Mouse (Mus musculus): ENCODE measurements around the gene Gm28372. TPM values are rescaled to one million over a fixed set of nuclear protein-coding genes. Genes with fewer than 3 reads are reported as not detected.

Gene Gm28372
- polyA plus RNA-seq, 1 experiment from 2014 or later, result 0.35 TPM

- no peaks in the 10 kb centered on the region for H3K27me3 ChIP-seq (ENCODE audit: control insufficient read depth, insufficient read depth, low read length)
- no peak overlapping the region for H3K4me3 ChIP-seq (replicated peaks; ENCODE audit: low read length)
- H3K4me2 ChIP-seq (replicated peaks), result no peak overlapping the region
- H3K4me1 ChIP-seq (replicated peaks; ENCODE audit: control insufficient read depth, insufficient read depth, low read length), result no peaks in the 10 kb centered on the region
- no peaks in the 10 kb centered on the region for H3K36me3 ChIP-seq (replicated peaks; ENCODE audit: control insufficient read depth, insufficient read depth)
- DNase-seq (ENCODE audit: low spot score) (no peak), ATAC-seq (ENCODE audit: low FRiP score) (no peak)
- no peaks in the 10 kb centered on the region for H3K9me3 ChIP-seq (ENCODE audit: control insufficient read depth, low read length)
- WGBS, result 68% methylated on average over 6 of the region's 6 CpGs
- no peak overlapping the region for H3K9ac ChIP-seq
- H3K27ac ChIP-seq, result no peak overlapping the region
Measured at GRCm38 (mm10) chr2:130383895-130384294, 21.1 kb upstream of the Gm28372 start.

- no peaks in the 10 kb centered on the region for H3K9me3 ChIP-seq (ENCODE audit: control insufficient read depth, low read length)
- ATAC-seq (ENCODE audit: low FRiP score) (no peak), DNase-seq (ENCODE audit: low spot score) (no peak)
- no peak overlapping the region for H3K27ac ChIP-seq
- 90% methylated on average over 1 of the region's 1 CpGs for WGBS
- H3K36me3 ChIP-seq (replicated peaks; ENCODE audit: control insufficient read depth, insufficient read depth), result no peaks in the 10 kb centered on the region
- no peaks in the 10 kb centered on the region for H3K4me1 ChIP-seq (replicated peaks; ENCODE audit: control insufficient read depth, insufficient read depth, low read length)
- no peak overlapping the region for H3K9ac ChIP-seq
- no peak overlapping the region for H3K4me2 ChIP-seq (replicated peaks)
- H3K27me3 ChIP-seq (ENCODE audit: control insufficient read depth, insufficient read depth, low read length), result no peaks in the 10 kb centered on the region
- no peak overlapping the region for H3K4me3 ChIP-seq (replicated peaks; ENCODE audit: low read length)
Measured at GRCm38 (mm10) chr2:130386212-130386611, 18.8 kb upstream of the Gm28372 start.

- Histone ChIP-seq H3K4me1 (replicated peaks; ENCODE audit: control insufficient read depth, insufficient read depth, low read length) (no peaks in the 10 kb centered on the region), H3K4me3 (replicated peaks; ENCODE audit: low read length) (no peak overlapping the region), H3K9ac (no peak overlapping the region), H3K36me3 (replicated peaks; ENCODE audit: control insufficient read depth, insufficient read depth) (peaks cover 7% of the 10 kb centered on the region; the same call in 1 of the 2 replicates), H3K27ac (no peak overlapping the region), H3K4me2 (replicated peaks) (no peak overlapping the region), H3K9me3 (ENCODE audit: control insufficient read depth, low read length) (no peaks in the 10 kb centered on the region), H3K27me3 (ENCODE audit: control insufficient read depth, insufficient read depth, low read length) (no peaks in the 10 kb centered on the region)
- ATAC-seq (ENCODE audit: low FRiP score) (no peak), DNase-seq (ENCODE audit: low spot score) (no peak)
- WGBS, result 86% methylated on average over 2 of the region's 2 CpGs
Measured at GRCm38 (mm10) chr2:130388796-130389195, 16.2 kb upstream of the Gm28372 start.

- peaks cover 7% of the 10 kb centered on the region; the same call in 1 of the 2 replicates for H3K36me3 ChIP-seq (replicated peaks; ENCODE audit: control insufficient read depth, insufficient read depth)
- H3K9me3 ChIP-seq (ENCODE audit: control insufficient read depth, low read length), result no peaks in the 10 kb centered on the region
- DNase-seq (ENCODE audit: low spot score), result no peak
- H3K4me3 ChIP-seq (replicated peaks; ENCODE audit: low read length), result no peak overlapping the region
- no peaks in the 10 kb centered on the region for H3K27me3 ChIP-seq (ENCODE audit: control insufficient read depth, insufficient read depth, low read length)
- no peaks in the 10 kb centered on the region for H3K4me1 ChIP-seq (replicated peaks; ENCODE audit: control insufficient read depth, insufficient read depth, low read length)
- H3K27ac ChIP-seq, result no peak overlapping the region
- WGBS, result 87% methylated on average over 11 of the region's 11 CpGs
- ATAC-seq (ENCODE audit: low FRiP score), result no peak
- H3K9ac ChIP-seq, result no peak overlapping the region
- H3K4me2 ChIP-seq (replicated peaks), result no peak overlapping the region
Measured at GRCm38 (mm10) chr2:130390993-130391625, 13.9 kb upstream of the Gm28372 start.

GRCm38 (mm10) chr2:130392836-130393235 lies 12.2 kb upstream of the Gm28372 start:
- no peaks in the 10 kb centered on the region for H3K9me3 ChIP-seq (ENCODE audit: control insufficient read depth, low read length)
- peaks cover under 1% of the 10 kb centered on the region; the same call in 1 of the 2 replicates for H3K27me3 ChIP-seq (ENCODE audit: control insufficient read depth, insufficient read depth, low read length)
- DNase-seq (ENCODE audit: low spot score), result no peak
- H3K4me3 ChIP-seq (replicated peaks; ENCODE audit: low read length), result no peak overlapping the region
- 91% methylated on average over 3 of the region's 3 CpGs for WGBS
- H3K36me3 ChIP-seq (replicated peaks; ENCODE audit: control insufficient read depth, insufficient read depth), result peaks cover 7% of the 10 kb centered on the region; the same call in 1 of the 2 replicates
- no peak overlapping the region for H3K9ac ChIP-seq
- H3K4me2 ChIP-seq (replicated peaks), result no peak overlapping the region
- H3K27ac ChIP-seq, result no peak overlapping the region
- ATAC-seq (ENCODE audit: low FRiP score), result no peak
- peaks cover 15% of the 10 kb centered on the region; the same call in 1 of the 2 replicates for H3K4me1 ChIP-seq (replicated peaks; ENCODE audit: control insufficient read depth, insufficient read depth, low read length)

GRCm38 (mm10) chr2:130395696-130396095 lies 9.3 kb upstream of the Gm28372 start:
- Histone ChIP-seq H3K4me2 (replicated peaks) (no peak overlapping the region), H3K9ac (no peak overlapping the region), H3K27me3 (ENCODE audit: control insufficient read depth, insufficient read depth, low read length) (peaks cover 5% of the 10 kb centered on the region; the same call in 1 of the 2 replicates), H3K4me3 (replicated peaks; ENCODE audit: low read length) (no peak overlapping the region), H3K9me3 (ENCODE audit: control insufficient read depth, low read length) (no peaks in the 10 kb centered on the region), H3K4me1 (replicated peaks; ENCODE audit: control insufficient read depth, insufficient read depth, low read length) (peaks cover 20% of the 10 kb centered on the region; the same call in 1 of the 2 replicates), H3K36me3 (replicated peaks; ENCODE audit: control insufficient read depth, insufficient read depth) (peaks cover 7% of the 10 kb centered on the region; the same call in 1 of the 2 replicates), H3K27ac (no peak overlapping the region)
- WGBS, result 93% methylated on average over 11 of the region's 11 CpGs
- no peak for ATAC-seq (ENCODE audit: low FRiP score)
- no peak for DNase-seq (ENCODE audit: low spot score)

- under 1% methylated on average over 42 of the region's 53 CpGs for WGBS
- ATAC-seq (ENCODE audit: low FRiP score) (peak; percentile 83), DNase-seq (ENCODE audit: low spot score) (peak; percentile 27)
- peaks cover 7% of the 10 kb centered on the region; the same call in 1 of the 2 replicates for H3K36me3 ChIP-seq (replicated peaks; ENCODE audit: control insufficient read depth, insufficient read depth)
- peaks cover 5% of the 10 kb centered on the region; the same call in 1 of the 2 replicates for H3K27me3 ChIP-seq (ENCODE audit: control insufficient read depth, insufficient read depth, low read length)
- peak within 1 kb of the TSS; percentile 72 for H3K9ac ChIP-seq
- peak within 1 kb of the TSS; percentile 81 for H3K4me2 ChIP-seq (replicated peaks)
- peaks cover 20% of the 10 kb centered on the region; the same call in 1 of the 2 replicates for H3K4me1 ChIP-seq (replicated peaks; ENCODE audit: control insufficient read depth, insufficient read depth, low read length)
- H3K9me3 ChIP-seq (ENCODE audit: control insufficient read depth, low read length), result no peaks in the 10 kb centered on the region
- H3K27ac ChIP-seq, result no peak within 1 kb of the TSS
- peak within 1 kb of the TSS; percentile 42 for H3K4me3 ChIP-seq (replicated peaks; ENCODE audit: low read length)
Measured at GRCm38 (mm10) chr2:130397186-130397985, 7.7 kb upstream of the Gm28372 start, which contains the start of gene Cpxm1. Gene Cpxm1 (minus strand): TSS chr2:130397574.

GRCm38 (mm10) chr2:130398091-130398490 lies 6.9 kb upstream of the Gm28372 start:
- ATAC-seq (ENCODE audit: low FRiP score), result no peak
- peak overlapping the region; percentile 72; the same call in 1 of the 2 replicates for H3K9ac ChIP-seq
- H3K4me2 ChIP-seq (replicated peaks), result peak overlapping the region; percentile 81

GRCm38 (mm10) chr2:130400046-130400445 lies 5.0 kb upstream of the Gm28372 start:
- WGBS, result 97% methylated on average over 1 of the region's 1 CpGs

More at GRCm38 (mm10) chr2:130398091-130398490, 6.9 kb upstream of the Gm28372 start:
- no peak overlapping the region for H3K27ac ChIP-seq
- H3K36me3 ChIP-seq (replicated peaks; ENCODE audit: control insufficient read depth, insufficient read depth), result peaks cover 3% of the 10 kb centered on the region; the same call in 1 of the 2 replicates
- H3K4me3 ChIP-seq (replicated peaks; ENCODE audit: low read length), result peak overlapping the region; percentile 42
- no peak for DNase-seq (ENCODE audit: low spot score)
- H3K9me3 ChIP-seq (ENCODE audit: control insufficient read depth, low read length), result no peaks in the 10 kb centered on the region
- 12% methylated on average over 14 of the region's 14 CpGs for WGBS
- H3K27me3 ChIP-seq (ENCODE audit: control insufficient read depth, insufficient read depth, low read length), result peaks cover 5% of the 10 kb centered on the region; the same call in 1 of the 2 replicates
- peaks cover 20% of the 10 kb centered on the region; the same call in 1 of the 2 replicates for H3K4me1 ChIP-seq (replicated peaks; ENCODE audit: control insufficient read depth, insufficient read depth, low read length)

More at GRCm38 (mm10) chr2:130400046-130400445, 5.0 kb upstream of the Gm28372 start:
- no peak overlapping the region for H3K4me2 ChIP-seq (replicated peaks)
- peaks cover 5% of the 10 kb centered on the region; the same call in 1 of the 2 replicates for H3K27me3 ChIP-seq (ENCODE audit: control insufficient read depth, insufficient read depth, low read length)
- no peaks in the 10 kb centered on the region for H3K36me3 ChIP-seq (replicated peaks; ENCODE audit: control insufficient read depth, insufficient read depth)
- no peak overlapping the region for H3K27ac ChIP-seq
- no peaks in the 10 kb centered on the region for H3K9me3 ChIP-seq (ENCODE audit: control insufficient read depth, low read length)
- H3K4me1 ChIP-seq (replicated peaks; ENCODE audit: control insufficient read depth, insufficient read depth, low read length), result peaks cover 20% of the 10 kb centered on the region; the same call in 1 of the 2 replicates
- H3K9ac ChIP-seq, result no peak overlapping the region
- H3K4me3 ChIP-seq (replicated peaks; ENCODE audit: low read length), result no peak overlapping the region
- DNase-seq (ENCODE audit: low spot score) (no peak), ATAC-seq (ENCODE audit: low FRiP score) (no peak)

Measured in hindbrain, embryonic 14.5 days (tissue).